Mouse (Mus musculus) myocyte (in vitro differentiated cells): ENCODE results near the gene Prkca.

ENCODE experiments used
- CEBPB ChIP-seq: IDR thresholded peaks from 2 replicates; pipeline ENCODE4 v1.6.1; 2011; ENCODE audit warnings: mild to moderate bottlenecking, moderate library complexity; ENCODE audit not compliant: poor library complexity, insufficient read depth, severe bottlenecking
- MAX ChIP-seq: IDR thresholded peaks from one replicate; pipeline ENCODE4 v1.6.1; 2011; ENCODE audit warnings: low read depth, mild to moderate bottlenecking, control low read depth
- MYOG ChIP-seq, 3 experiments: IDR thresholded peaks; one replicate each; pipeline ENCODE4 v1.6.1; 2011; ENCODE audit warnings: control low read depth in 2 of 3, low read depth in 2 of 3, mild to moderate bottlenecking in 2 of 3; ENCODE audit not compliant: insufficient read length in 2 of 3, control insufficient read depth in 1 of 3, insufficient read depth in 1 of 3
- POLR2A ChIP-seq: IDR thresholded peaks from one replicate; pipeline ENCODE4 v1.6.1; 2011; ENCODE audit warnings: low read depth, mild to moderate bottlenecking, control low read depth, moderate library complexity; ENCODE audit not compliant: insufficient read length
- POLR2AphosphoS2 ChIP-seq: IDR thresholded peaks from one replicate; pipeline ENCODE4 v1.6.1; 2011; ENCODE audit warnings: low read depth, control low read depth; ENCODE audit not compliant: insufficient read length
- REST ChIP-seq: IDR thresholded peaks from one replicate; pipeline ENCODE4 v1.6.1; 2011; ENCODE audit warnings: mild to moderate bottlenecking, control low read depth, moderate library complexity; ENCODE audit not compliant: insufficient read depth, insufficient read length
- TCF3 ChIP-seq: IDR thresholded peaks from one replicate; pipeline ENCODE4 v1.6.1; 2011; ENCODE audit warnings: low read depth, control low read depth; ENCODE audit not compliant: insufficient read length
- USF1 ChIP-seq: IDR thresholded peaks from one replicate; pipeline ENCODE4 v1.6.1; 2011; ENCODE audit warnings: low read depth, mild to moderate bottlenecking, control low read depth, moderate library complexity

DNA sequence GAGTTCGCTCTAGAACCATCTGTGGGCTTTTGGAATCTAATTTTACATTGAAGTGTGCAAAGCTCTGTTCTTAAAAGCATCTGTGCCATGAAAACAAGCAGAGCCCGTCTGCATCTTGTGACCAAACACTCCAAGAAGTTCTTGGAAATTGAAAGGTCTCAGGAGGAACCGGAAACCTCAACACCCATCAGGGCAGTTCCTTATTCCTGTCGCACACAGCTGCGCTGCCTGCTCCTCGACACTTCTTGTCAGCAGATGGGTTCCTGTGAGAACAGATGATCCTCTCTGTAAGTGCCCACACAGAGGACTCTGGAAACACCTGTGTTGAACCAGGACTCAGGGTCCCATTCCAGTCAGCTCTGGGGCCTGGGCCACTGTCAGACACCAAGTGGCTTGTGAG lies 120.6 kb downstream of the Prkca start:
- TF ChIP-seq USF1 (no peak), POLR2A (no peak), REST (no peak), MAX (no peak), MYOG (IDR thresholded peaks at IDR 0.05; ENCODE audit: control insufficient read depth in 1 of 3, insufficient read depth in 1 of 3, insufficient read length in 2 of 3, low read depth in 2 of 3) (no peak), TCF3 (no peak), POLR2AphosphoS2 (no peak), CEBPB (no peak)
